Comparison of ENCODE assay signal across 23 mouse cellular contexts in genomic region chr4:154652494-154652893, GRCm38 (mm10). TPM values are rescaled to one million over a fixed set of nuclear protein-coding genes. Genes with fewer than 3 reads are reported as not detected.
DNase-seq lines count a peak whose midpoint lies in the region; ATAC-seq and TF ChIP-seq lines count a peak whose summit lies in the region.
"Had no signal": no experiment of that assay in that cellular context is flagged by ENCODE, and none has a peak within 500 bp of the region (broad histone marks: within the 10 kb centered on the region; RNA-seq: fewer than 3 reads in every experiment).

No protein-coding gene starts in this region.

- no peak for DNase-seq in kidney, adult 9 months
- DNase-seq in ES-E14 (ENCODE audit: low read depth, low spot score), result no peak
- DNase-seq in embryo, embryonic 9.5 days (ENCODE audit: extremely low spot score), result peak; percentile 48
- no peak for DNase-seq in cerebellum, postnatal 10 days
- no peak for DNase-seq in lung, postnatal 10 days
- DNase-seq: cerebellum, adult 9-11 months; heart, adult 2 months; kidney, postnatal 36 days; liver, postnatal 0 days; spleen, adult 18-20 months; thymus, postnatal 25 days had no signal

- H3K27me3 ChIP-seq in kidney, embryonic 16.5 days (ENCODE audit: insufficient read depth, low read length), result peaks cover 30% of the 10 kb centered on the region
- peaks cover 8% of the 10 kb centered on the region for H3K27me3 ChIP-seq in limb, embryonic 13.5 days
- H3K27me3 ChIP-seq: forebrain, embryonic 15.5 days had no signal

- no peak overlapping the region for H3K9ac ChIP-seq in kidney, embryonic 16.5 days (replicated peaks; ENCODE audit: low read length)
- H3K9ac ChIP-seq in ES-E14 (ENCODE audit: insufficient read depth, low read depth, low read length, poor library complexity, severe bottlenecking), result peak overlapping the region; percentile 30; the same call in 1 of the 2 replicates
- no peak overlapping the region for H3K9ac ChIP-seq in limb, embryonic 13.5 days
- H3K9ac ChIP-seq: forebrain, embryonic 15.5 days; limb, embryonic 15.5 days; liver, postnatal 0 days had no signal

- H3K4me1 ChIP-seq in kidney, embryonic 16.5 days (ENCODE audit: insufficient read depth, low read length), result 0 out of 2 replicates have a peak, but pooled peaks cover 5% of the 10 kb centered on the region
- peaks cover 8 to 24% of the 10 kb centered on the region in 2 experiments for H3K4me1 ChIP-seq in ES-E14 (ENCODE audit: control insufficient read depth in 2 of 2, insufficient read depth in 2 of 2, low read length in 2 of 2, poor library complexity in 1 of 2)
- peaks cover 38% of the 10 kb centered on the region for H3K4me1 ChIP-seq in limb, embryonic 13.5 days
- H3K4me1 ChIP-seq: forebrain, embryonic 15.5 days had no signal

- no peak overlapping the region for H3K4me2 ChIP-seq in kidney, embryonic 16.5 days (replicated peaks; ENCODE audit: low read depth, low read length)
- H3K4me2 ChIP-seq in limb, embryonic 13.5 days (replicated peaks), result no peak overlapping the region
- H3K4me2 ChIP-seq: forebrain, embryonic 15.5 days; limb, embryonic 15.5 days had no signal

- peak; percentile 75 for ATAC-seq in kidney, embryonic 16.5 days (ENCODE audit: low FRiP score, low TSS enrichment)
- ATAC-seq in limb, embryonic 13.5 days (ENCODE audit: low FRiP score, low read depth), result peak; percentile 52; the same call in 1 of the 2 replicates
- ATAC-seq: CD4-positive, CD25-positive, alpha-beta regulatory T cell, adult 4 months; forebrain, embryonic 15.5 days; liver, postnatal 0 days; midbrain, embryonic 16.5 days had no signal

- in situ Hi-C loops in ES-E14 (cut with MboI; ENCODE audit: low sequenced_read_pairs in 2 of 2, unreplicated experiment in 2 of 2), result no loop called here

- H3K4me3 ChIP-seq in kidney, embryonic 16.5 days (ENCODE audit: low read length), result no peak overlapping the region
- no peak overlapping the region for H3K4me3 ChIP-seq in ES-E14 (ENCODE audit: insufficient read depth in 1 of 2, low read depth in 1 of 2, low read length in 2 of 2, poor library complexity in 1 of 2, severe bottlenecking in 1 of 2)
- H3K4me3 ChIP-seq in limb, embryonic 13.5 days, result no peak overlapping the region
- H3K4me3 ChIP-seq: forebrain, embryonic 15.5 days; heart, adult 2 months; limb, embryonic 15.5 days had no signal

- WGBS in kidney, embryonic 16.5 days, result 7% methylated on average over 5 of the region's 5 CpGs
- whole genome bisulfite sequencing in limb, embryonic 13.5 days, result 13% methylated on average over 5 of the region's 5 CpGs

- H3K27ac ChIP-seq in kidney, embryonic 16.5 days (ENCODE audit: low read length), result no peak overlapping the region
- no peak overlapping the region for H3K27ac ChIP-seq in ES-E14 (ENCODE audit: insufficient read depth, low read depth, low read length, poor library complexity, severe bottlenecking)
- H3K27ac ChIP-seq in limb, embryonic 13.5 days, result no peak overlapping the region
- H3K27ac ChIP-seq: forebrain, embryonic 15.5 days; heart, adult 2 months; limb, embryonic 15.5 days; macrophage had no signal

- H3K9me3 ChIP-seq in kidney, embryonic 16.5 days (ENCODE audit: low read length), result peaks cover 3% of the 10 kb centered on the region; the same call in 1 of the 2 replicates
- no peaks in the 10 kb centered on the region for H3K9me3 ChIP-seq in ES-E14 (ENCODE audit: control insufficient read depth, insufficient read depth, low read depth, low read length)
- H3K9me3 ChIP-seq in limb, embryonic 13.5 days, result no peaks in the 10 kb centered on the region
- H3K9me3 ChIP-seq: forebrain, embryonic 15.5 days; limb, embryonic 15.5 days had no signal

- no peaks in the 10 kb centered on the region for H3K36me3 ChIP-seq in kidney, embryonic 16.5 days (ENCODE audit: insufficient read depth, low read length)
- no peaks in the 10 kb centered on the region for H3K36me3 ChIP-seq in ES-E14 (ENCODE audit: control insufficient read depth, insufficient read depth, low read length, poor library complexity, severe bottlenecking)
- H3K36me3 ChIP-seq in limb, embryonic 13.5 days, result no peaks in the 10 kb centered on the region
- H3K36me3 ChIP-seq: forebrain, embryonic 15.5 days; limb, embryonic 15.5 days had no signal

TF ChIP-seq in ES-E14, 5 proteins besides CTCF, POLR2A, EP300 and RAD21:
- no peak for TF ChIP-seq CHD2 (IDR thresholded peaks at IDR 0.05; ENCODE audit: low read depth, low read length)
- TF ChIP-seq HCFC1 (IDR thresholded peaks at IDR 0.05; ENCODE audit: borderline replicate concordance, insufficient read depth, low read length), result no peak
- no peak for TF ChIP-seq ZC3H11A (IDR thresholded peaks at IDR 0.05; ENCODE audit: borderline replicate concordance, low read depth, low read length)
- no peak for TF ChIP-seq ZNF384 (IDR thresholded peaks at IDR 0.05; ENCODE audit: low read depth, low read length)
- TF ChIP-seq MAFK (IDR thresholded peaks at IDR 0.05; ENCODE audit: insufficient read depth, low read depth, low read length), result no peak

RNA-seq across cellular contexts. Expression of gene Actrt2, which starts 15.2 kb away (rescaled TPM):
- polyA plus RNA-seq in kidney, embryonic 16.5 days (2015; fragmentation: Nextera tagmentation; extraction: Ambion mirVana), result not detected in 2 replicates
- total RNA-seq in ES-E14 (2012; rRNA removed), result not detected in 2 replicates
- not detected in 2 replicates for polyA plus RNA-seq in limb, embryonic 13.5 days (2015; fragmentation: Nextera tagmentation; extraction: Ambion mirVana)
- total RNA-seq: adrenal gland, postnatal 4 days; gastrocnemius, adult 8-10 months; heart, adult 2 months; layer of hippocampus, postnatal 25 days had no signal
- polyA plus RNA-seq: CD4-positive, CD25-positive, alpha-beta regulatory T cell, adult 4 months; forebrain, embryonic 15.5 days; heart, postnatal 0 days; limb, embryonic 15.5 days; liver, postnatal 0 days; macrophage; midbrain, embryonic 16.5 days; neural tube, embryonic 11.5 days had no signal

RNA-seq across cellular contexts. Expression of gene Prdm16, which starts 15.8 kb away (rescaled TPM):
- polyA plus RNA-seq in kidney, embryonic 16.5 days (2015; fragmentation: Nextera tagmentation; extraction: Ambion mirVana), result 22.3 and 24.7 TPM in 2 replicates
- total RNA-seq in ES-E14 (2012; rRNA removed), result 3.1 and 3.2 TPM in 2 replicates
- 58.8 and 64.5 TPM in 2 replicates for polyA plus RNA-seq in limb, embryonic 13.5 days (2015; fragmentation: Nextera tagmentation; extraction: Ambion mirVana)
